Mouse (Mus musculus): ENCODE measurements around the gene Sbk1.

Sbk1 gene

GRCm38 (mm10) chr7:126338906-126339305 is 66.5 kb downstream of the Sbk1 start:
- DNase-seq (ENCODE audit: low spot score): no peak

GRCm38 (mm10) chr7:126339521-126339971 is 67.1 kb downstream of the Sbk1 start:
- no peak for DNase-seq (ENCODE audit: low spot score)

GRCm38 (mm10) chr7:126340206-126340618 is 67.8 kb downstream of the Sbk1 start:
- no peak for DNase-seq (ENCODE audit: low spot score)

GRCm38 (mm10) chr7:126340896-126341295 is 68.5 kb downstream of the Sbk1 start:
- DNase-seq (ENCODE audit: low spot score): no peak

Data from layer of hippocampus, adult 11-12 months (tissue).